Mouse (Mus musculus): ENCODE measurements around the gene Gm7029. TPM values are rescaled to one million over a fixed set of nuclear protein-coding genes. Genes with fewer than 3 reads are reported as not detected.
"Not testable (repeated sequence)": the region's sequence is repeated elsewhere in the genome, so short reads cannot be mapped to it uniquely, and the experiment has no call there.

Gene Gm7029
- polyA plus RNA-seq, 2 experiments = not detected

DNA sequence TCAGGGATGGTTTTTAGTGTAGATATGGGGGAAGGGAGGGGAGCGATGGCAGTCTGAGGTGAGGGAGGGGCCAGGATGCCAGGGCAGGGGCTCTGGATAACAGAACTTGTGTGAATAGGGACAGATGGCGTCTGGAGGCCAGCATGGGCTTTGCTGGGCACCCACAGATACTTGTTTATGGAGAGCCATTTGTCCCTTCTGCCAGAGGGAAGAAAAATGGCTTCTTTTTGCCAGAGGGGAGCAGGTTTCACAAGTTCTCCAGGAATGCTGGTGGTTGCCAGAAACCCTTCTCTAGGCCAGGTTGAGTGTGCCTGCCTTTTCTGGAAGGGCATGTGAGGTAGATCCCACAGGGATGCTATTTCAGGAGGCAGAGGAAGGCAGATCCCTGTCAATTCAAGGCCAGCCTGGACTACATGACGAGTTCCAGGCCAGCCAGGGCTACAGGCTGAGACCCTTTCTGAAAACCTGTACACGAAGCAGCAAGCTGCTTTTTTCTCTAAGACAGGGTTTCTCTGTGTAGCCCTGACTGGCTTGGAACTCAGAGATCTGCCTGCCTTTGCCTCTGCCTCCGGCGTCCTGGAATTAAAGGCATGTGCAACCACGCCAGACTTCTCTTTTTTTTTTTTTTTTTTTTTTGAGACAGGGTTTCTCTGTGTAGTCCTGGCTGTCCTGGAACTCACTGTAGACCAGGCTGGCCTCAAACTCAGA, 26.8 kb downstream of the Gm7029 start:
- DNase-seq (ENCODE audit: low read depth in 3 of 3, low spot score in 3 of 3) (no peak), ATAC-seq (ENCODE audit: insufficient read depth) (peak; percentile 36; the same call in 1 of the 2 replicates)
- peak overlapping the region; percentile 11 for H3K4me2 ChIP-seq (ENCODE audit: low read depth)
- H3K9ac ChIP-seq (replicated peaks) = peak overlapping the region; percentile 25; the same call in 1 of the 2 replicates
- WGBS (ENCODE audit: insufficient replicate concordance) = 57% methylated on average over 7 of the region's 7 CpGs
- H3K27me3 ChIP-seq (ENCODE audit: control insufficient read depth, insufficient read depth, low read length) = no peaks in the 10 kb centered on the region
- H3K36me3 ChIP-seq (replicated peaks; ENCODE audit: control insufficient read depth, insufficient read depth, low read depth) = no peaks in the 10 kb centered on the region
- H3K4me1 ChIP-seq (replicated peaks; ENCODE audit: control insufficient read depth in 2 of 2, insufficient read depth in 2 of 2, low read length in 1 of 2) = peaks cover 39 to 57% of the 10 kb centered on the region in 2 experiments
- TF ChIP-seq EP300 (IDR thresholded peaks at IDR 0.05; ENCODE audit: low read depth) (no peak), CTCF (IDR thresholded peaks at IDR 0.05; ENCODE audit: low read depth) (no peak)
- peak overlapping the region; percentile 87 for H3K27ac ChIP-seq
- H3K4me3 ChIP-seq (ENCODE audit: insufficient read depth in 1 of 2, low read depth in 2 of 2, low read length in 2 of 2) = no peak overlapping the region
- no peaks in the 10 kb centered on the region for H3K9me3 ChIP-seq (ENCODE audit: control insufficient read depth, low read length)

GRCm38 (mm10) chr17:33900989-33901314, 27.3 kb downstream of the Gm7029 start:
- Histone ChIP-seq H3K9me3 (ENCODE audit: control insufficient read depth, low read length) (no peaks in the 10 kb centered on the region), H3K27ac (no peak overlapping the region), H3K36me3 (replicated peaks; ENCODE audit: control insufficient read depth, insufficient read depth, low read depth) (no peaks in the 10 kb centered on the region), H3K4me2 (ENCODE audit: low read depth) (no peak overlapping the region), H3K4me1 (replicated peaks; ENCODE audit: control insufficient read depth in 2 of 2, insufficient read depth in 2 of 2, low read length in 1 of 2) (peaks cover 39 to 57% of the 10 kb centered on the region in 2 experiments), H3K9ac (replicated peaks) (no peak overlapping the region), H3K4me3 (ENCODE audit: insufficient read depth in 1 of 2, low read depth in 2 of 2, low read length in 2 of 2) (no peak overlapping the region), H3K27me3 (ENCODE audit: control insufficient read depth, insufficient read depth, low read length) (no peaks in the 10 kb centered on the region)
- ATAC-seq (ENCODE audit: insufficient read depth) = no peak
- no peak for DNase-seq (ENCODE audit: low read depth in 3 of 3, low spot score in 3 of 3)
- 82% methylated on average over 4 of the region's 4 CpGs for WGBS (ENCODE audit: insufficient replicate concordance)
- TF ChIP-seq EP300 (IDR thresholded peaks at IDR 0.05; ENCODE audit: low read depth) = no peak
- no peak for TF ChIP-seq CTCF (IDR thresholded peaks at IDR 0.05; ENCODE audit: low read depth)

GRCm38 (mm10) chr17:33901653-33902052, 28.0 kb downstream of the Gm7029 start:
- Histone ChIP-seq H3K36me3 (replicated peaks; ENCODE audit: control insufficient read depth, insufficient read depth, low read depth) (no peaks in the 10 kb centered on the region), H3K27ac (no peak overlapping the region), H3K27me3 (ENCODE audit: control insufficient read depth, insufficient read depth, low read length) (no peaks in the 10 kb centered on the region), H3K4me2 (ENCODE audit: low read depth) (no peak overlapping the region), H3K4me3 (ENCODE audit: insufficient read depth in 1 of 2, low read depth in 2 of 2, low read length in 2 of 2) (no peak overlapping the region), H3K9ac (replicated peaks) (no peak overlapping the region), H3K9me3 (ENCODE audit: control insufficient read depth, low read length) (no peaks in the 10 kb centered on the region), H3K4me1 (replicated peaks; ENCODE audit: control insufficient read depth in 2 of 2, insufficient read depth in 2 of 2, low read length in 1 of 2) (peaks cover 39 to 57% of the 10 kb centered on the region in 2 experiments)
- WGBS (ENCODE audit: insufficient replicate concordance) = 78% methylated on average over 4 of the region's 4 CpGs
- DNase-seq (ENCODE audit: low read depth in 3 of 3, low spot score in 3 of 3) (no peak), ATAC-seq (ENCODE audit: insufficient read depth) (no peak)
- TF ChIP-seq EP300 (IDR thresholded peaks at IDR 0.05; ENCODE audit: low read depth) = no peak
- TF ChIP-seq CTCF (IDR thresholded peaks at IDR 0.05; ENCODE audit: low read depth) = no peak

DNA sequence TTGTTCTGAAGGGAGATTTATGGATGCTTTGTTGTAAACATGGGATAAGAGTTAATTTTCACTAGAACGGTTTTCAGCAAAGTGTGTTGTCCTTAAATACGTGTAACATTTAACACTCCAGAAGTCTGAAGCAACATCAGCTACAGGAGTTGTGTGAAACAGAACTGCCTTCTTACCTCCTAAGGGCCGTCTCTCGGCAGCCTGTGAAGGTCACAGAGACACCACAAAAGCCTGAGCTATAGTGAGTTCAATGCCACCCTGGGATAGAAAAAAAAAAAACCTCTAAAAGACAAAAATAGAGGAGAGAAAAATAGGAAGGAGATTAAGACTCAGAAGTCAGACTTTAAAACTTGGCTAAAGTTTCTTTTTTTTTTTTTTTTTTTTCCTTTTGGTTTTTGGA, 28.4 kb downstream of the Gm7029 start:
- TF ChIP-seq CTCF (IDR thresholded peaks at IDR 0.05; ENCODE audit: low read depth) (no peak), EP300 (IDR thresholded peaks at IDR 0.05; ENCODE audit: low read depth) (no peak)
- 62% methylated on average over 4 of the region's 4 CpGs for WGBS (ENCODE audit: insufficient replicate concordance)
- H3K9me3 ChIP-seq (ENCODE audit: control insufficient read depth, low read length) = no peaks in the 10 kb centered on the region
- no peak overlapping the region for H3K4me3 ChIP-seq (ENCODE audit: insufficient read depth in 1 of 2, low read depth in 2 of 2, low read length in 2 of 2)
- H3K27me3 ChIP-seq (ENCODE audit: control insufficient read depth, insufficient read depth, low read length) = no peaks in the 10 kb centered on the region
- H3K4me2 ChIP-seq (ENCODE audit: low read depth) = peak overlapping the region; percentile 36; the same call in 1 of the 2 replicates
- ATAC-seq (ENCODE audit: insufficient read depth) = no peak
- DNase-seq (ENCODE audit: low read depth in 3 of 3, low spot score in 3 of 3) = no peak
- H3K4me1 ChIP-seq (replicated peaks; ENCODE audit: control insufficient read depth in 2 of 2, insufficient read depth in 2 of 2, low read length in 1 of 2) = peaks cover 39 to 57% of the 10 kb centered on the region in 2 experiments
- H3K9ac ChIP-seq (replicated peaks) = no peak overlapping the region
- no peaks in the 10 kb centered on the region for H3K36me3 ChIP-seq (replicated peaks; ENCODE audit: control insufficient read depth, insufficient read depth, low read depth)
- no peak overlapping the region for H3K27ac ChIP-seq

GRCm38 (mm10) chr17:33902491-33902890, 28.9 kb downstream of the Gm7029 start:
- DNase-seq (ENCODE audit: low read depth in 3 of 3, low spot score in 3 of 3) (no peak), ATAC-seq (ENCODE audit: insufficient read depth) (no peak)
- H3K27me3 ChIP-seq (ENCODE audit: control insufficient read depth, insufficient read depth, low read length) = no peaks in the 10 kb centered on the region
- no peaks in the 10 kb centered on the region for H3K9me3 ChIP-seq (ENCODE audit: control insufficient read depth, low read length)
- H3K27ac ChIP-seq = peak overlapping the region; percentile 60
- H3K4me2 ChIP-seq (ENCODE audit: low read depth) = peak overlapping the region; percentile 36; the same call in 1 of the 2 replicates
- 17% methylated on average over 7 of the region's 7 CpGs for WGBS (ENCODE audit: insufficient replicate concordance)
- TF ChIP-seq EP300 (IDR thresholded peaks at IDR 0.05; ENCODE audit: low read depth) = no peak
- no peak for TF ChIP-seq CTCF (IDR thresholded peaks at IDR 0.05; ENCODE audit: low read depth)
- H3K9ac ChIP-seq (replicated peaks) = no peak overlapping the region
- H3K36me3 ChIP-seq (replicated peaks; ENCODE audit: control insufficient read depth, insufficient read depth, low read depth) = no peaks in the 10 kb centered on the region
- H3K4me1 ChIP-seq (replicated peaks; ENCODE audit: control insufficient read depth in 2 of 2, insufficient read depth in 2 of 2, low read length in 1 of 2) = peaks cover 38 to 54% of the 10 kb centered on the region in 2 experiments
- no peak overlapping the region for H3K4me3 ChIP-seq (ENCODE audit: insufficient read depth in 1 of 2, low read depth in 2 of 2, low read length in 2 of 2)

DNA sequence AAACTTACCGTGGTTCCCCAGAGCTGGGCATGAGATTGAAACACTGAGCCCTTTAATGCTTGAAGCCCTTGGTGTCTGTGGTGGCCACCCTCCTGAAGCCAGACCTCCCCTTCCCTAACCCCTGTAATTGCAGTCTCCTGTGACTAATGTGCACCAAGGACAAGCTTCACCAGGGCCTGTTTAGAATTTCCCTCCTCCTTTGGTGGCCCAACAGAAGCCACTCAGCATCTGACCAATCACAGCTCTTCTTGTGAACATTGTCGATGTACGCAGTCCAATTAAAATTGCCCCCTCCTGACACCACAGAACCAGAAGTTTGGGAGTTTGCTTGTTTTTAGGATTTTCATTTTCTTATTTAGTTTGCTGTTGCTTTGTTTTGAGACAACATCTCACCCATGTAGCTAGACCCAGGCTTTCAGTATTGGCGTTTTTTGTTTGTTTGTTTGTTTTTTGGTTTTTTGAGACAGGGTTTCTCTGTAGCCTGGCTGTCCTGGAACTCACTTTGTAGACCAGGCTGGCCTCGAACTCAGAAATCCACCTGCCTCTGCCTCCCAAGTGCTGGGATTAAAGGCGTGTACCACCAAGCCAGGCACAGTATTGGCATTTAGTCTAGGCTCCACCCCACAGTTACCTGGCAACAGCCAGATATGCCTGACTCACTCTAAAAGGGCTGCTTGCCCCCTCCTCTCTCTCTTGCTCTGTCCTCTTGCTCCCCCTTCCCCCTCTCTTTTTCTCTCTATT, 30.4 kb downstream of the Gm7029 start:
- H3K9me3 ChIP-seq (ENCODE audit: control insufficient read depth, low read length); H3K27ac ChIP-seq; H3K36me3 ChIP-seq (replicated peaks; ENCODE audit: control insufficient read depth, insufficient read depth, low read depth); H3K4me3 ChIP-seq (ENCODE audit: insufficient read depth in 1 of 2, low read depth in 2 of 2, low read length in 2 of 2); ATAC-seq (ENCODE audit: insufficient read depth); DNase-seq (ENCODE audit: low read depth in 3 of 3, low spot score in 3 of 3); H3K9ac ChIP-seq (replicated peaks); H3K4me2 ChIP-seq (ENCODE audit: low read depth); H3K27me3 ChIP-seq (ENCODE audit: control insufficient read depth, insufficient read depth, low read length): not testable (repeated sequence)
- WGBS (ENCODE audit: insufficient replicate concordance) = 63% methylated on average over 6 of the region's 6 CpGs
- H3K4me1 ChIP-seq (replicated peaks; ENCODE audit: control insufficient read depth in 2 of 2, insufficient read depth in 2 of 2, low read length in 1 of 2) = peaks cover 36 to 48% of the 10 kb centered on the region in 2 experiments

GRCm38 (mm10) chr17:33904835-33905234, 31.2 kb downstream of the Gm7029 start, which contains the start of gene Platr17:
Platr17 (plus strand) TSS chr17:33905135.
- H3K36me3 ChIP-seq (replicated peaks; ENCODE audit: control insufficient read depth, insufficient read depth, low read depth); H3K9me3 ChIP-seq (ENCODE audit: control insufficient read depth, low read length); H3K9ac ChIP-seq (replicated peaks); H3K27me3 ChIP-seq (ENCODE audit: control insufficient read depth, insufficient read depth, low read length); H3K4me2 ChIP-seq (ENCODE audit: low read depth); H3K27ac ChIP-seq; H3K4me3 ChIP-seq (ENCODE audit: insufficient read depth in 1 of 2, low read depth in 2 of 2, low read length in 2 of 2); ATAC-seq (ENCODE audit: insufficient read depth); DNase-seq (ENCODE audit: low read depth in 3 of 3, low spot score in 3 of 3): not testable (repeated sequence)
- WGBS (ENCODE audit: insufficient replicate concordance) = 33% methylated on average over 3 of the region's 4 CpGs
- H3K4me1 ChIP-seq (replicated peaks; ENCODE audit: control insufficient read depth in 2 of 2, insufficient read depth in 2 of 2, low read length in 1 of 2) = peaks cover 30 to 40% of the 10 kb centered on the region in 2 experiments

Data from liver, embryonic 14.5 days (tissue).